Mouse (Mus musculus) heart, postnatal 0 days (tissue): ENCODE measurements around the gene Tmem234.

Experiments
- CTCF ChIP-seq: IDR thresholded peaks from 2 replicates; pipeline ENCODE4 v1.5.1; 2016; ENCODE audit warnings: antibody characterized with exemption, control low read depth, low read depth
- EP300 ChIP-seq: IDR thresholded peaks from 2 replicates; pipeline ENCODE4 v1.6.1; 2016; ENCODE audit warnings: antibody characterized with exemption, low read depth

DNA sequence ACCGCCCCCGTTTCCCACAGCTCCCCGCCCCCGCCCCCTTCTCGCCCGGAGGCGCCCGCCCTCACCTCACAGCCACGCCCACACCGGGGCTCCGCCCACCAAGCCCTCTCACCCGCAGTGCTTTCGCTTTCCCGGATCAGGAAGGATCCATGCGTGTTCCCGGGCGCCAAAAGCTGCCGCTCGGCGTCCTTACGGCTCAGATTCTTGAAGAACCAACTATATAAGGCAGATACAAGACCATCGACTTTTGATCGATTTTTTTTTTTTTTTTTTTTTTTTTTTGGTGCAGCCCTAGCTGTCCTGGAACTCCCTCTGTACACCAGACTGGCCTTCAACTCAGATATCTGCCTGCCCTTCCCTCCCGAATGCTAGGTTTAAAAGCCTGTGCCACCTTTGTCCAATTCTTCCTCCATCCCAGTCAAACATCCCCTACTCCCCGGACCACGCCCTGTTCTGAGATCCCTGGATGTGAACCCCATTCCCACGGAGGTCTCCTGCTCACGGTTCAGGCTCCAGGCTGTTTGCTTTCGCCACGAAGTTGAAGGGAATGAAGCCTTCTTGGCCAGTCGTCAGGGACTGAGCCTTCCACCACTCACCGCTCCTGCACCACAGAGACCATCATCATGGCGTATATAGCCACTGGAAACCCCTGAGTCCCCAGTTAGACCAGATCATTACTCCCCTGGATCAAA is 43.8 kb upstream of the Tmem234 start:
- TF ChIP-seq CTCF (no peak), EP300 (no peak)
